Mouse (Mus musculus) hindbrain, embryonic 13.5 days (tissue): ENCODE results near the gene Med29. TPM values are rescaled to one million over a fixed set of nuclear protein-coding genes. Genes with fewer than 3 reads are reported as not detected.

Experiments
- ATAC-seq: fragments of 200-750 bp; cut with Nextera tagmentation; 2 replicates; pipeline ENCODE4 v1.8.0; 2017; ENCODE audit warnings: moderate TSS enrichment; ENCODE audit not compliant: low FRiP score
- H3K27ac ChIP-seq: fragments of 300-500 bp; sonication (generic); 2 replicates; pipeline ENCODE4 v1.5.1; 2015; ENCODE audit warnings: inconsistent platforms, mild to moderate bottlenecking, moderate library complexity
- H3K27me3 ChIP-seq: fragments of 300-500 bp; sonication (generic); 2 replicates; pipeline ENCODE4 v1.6.1; 2015; ENCODE audit warnings: mild to moderate bottlenecking, inconsistent platforms
- H3K36me3 ChIP-seq: fragments of 300-500 bp; sonication (generic); 2 replicates; pipeline ENCODE4 v1.6.1; 2015; ENCODE audit warnings: mild to moderate bottlenecking, inconsistent platforms
- H3K4me1 ChIP-seq: fragments of 300-500 bp; sonication (generic); replicated peaks from 2 replicates; pipeline ENCODE4 v1.6.1; 2015; ENCODE audit warnings: inconsistent platforms
- H3K4me2 ChIP-seq: fragments of 300-500 bp; sonication (generic); 2 replicates; pipeline ENCODE4 v1.6.1; 2015; ENCODE audit warnings: inconsistent platforms, mild to moderate bottlenecking, moderate library complexity
- H3K4me3 ChIP-seq: fragments of 300-500 bp; sonication (generic); 2 replicates; pipeline ENCODE4 v1.5.1; 2015; ENCODE audit warnings: mild to moderate bottlenecking, inconsistent platforms
- H3K9ac ChIP-seq: fragments of 300-500 bp; sonication (generic); 2 replicates; pipeline ENCODE4 v1.6.1; 2015; ENCODE audit warnings: mild to moderate bottlenecking, inconsistent platforms
- H3K9me3 ChIP-seq: fragments of 300-500 bp; sonication (generic); 2 replicates; pipeline ENCODE4 v1.6.1; 2016; ENCODE audit warnings: inconsistent platforms
- WGBS: fragments of 180-500 bp; shearing (Covaris S2); methylation state at CpG from one replicate; pipeline ENCODE4 v1.1.7; 2015; 5-methylcytosine and 5-hydroxymethylcytosine counted together
- polyA plus RNA-seq: library from polyadenylated mRNA; unstranded; fragments of >200 nt; fragmentation: Nextera tagmentation; extraction: Ambion mirVana; gene quantifications from 2 replicates; pipeline ENCODE4 v1.2.1, GENCODE M21; 2015

Med29 gene
- polyA plus RNA-seq: 43.7 and 44.8 TPM in 2 replicates

DNA sequence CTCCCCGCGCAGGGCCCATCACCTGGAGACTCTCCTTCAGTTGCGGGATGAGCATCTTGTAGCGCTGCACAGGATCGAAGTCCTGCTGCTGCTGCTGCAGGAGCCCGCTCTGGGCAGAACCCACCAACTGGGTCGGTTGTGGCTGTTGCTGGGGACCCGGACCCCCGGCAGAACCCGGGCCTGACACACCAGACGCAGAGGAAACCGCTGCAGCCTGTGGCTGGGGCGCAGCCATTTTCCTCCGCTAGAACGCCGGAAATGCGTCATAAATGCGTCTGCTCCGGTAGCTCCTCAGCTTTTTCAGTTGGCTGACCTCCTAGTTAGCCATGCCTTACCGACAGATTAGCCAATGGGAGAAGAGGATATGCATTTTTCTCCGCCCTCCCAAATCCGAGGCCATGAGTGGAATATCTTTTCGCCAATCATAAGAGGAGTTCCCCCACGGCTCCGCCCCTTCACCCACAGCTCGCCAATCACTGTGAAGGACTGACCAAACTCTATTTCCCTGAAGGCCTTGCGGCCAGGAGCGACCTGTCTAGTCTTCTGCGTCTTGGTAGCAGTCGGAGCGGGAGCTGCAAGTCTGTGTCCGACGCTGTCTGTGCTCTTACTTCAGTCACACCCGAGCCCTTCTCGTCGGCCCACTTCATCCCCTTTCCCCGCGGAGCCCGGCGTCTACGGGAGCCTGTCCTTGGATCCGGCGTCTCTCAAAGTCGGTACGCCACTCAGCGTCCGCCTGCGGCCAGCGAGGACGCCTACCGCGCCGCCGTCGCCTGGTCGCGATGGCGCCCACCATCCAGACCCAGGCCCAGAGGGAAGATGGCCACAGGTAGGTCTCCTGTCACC, at the start of gene Med29, which contains the start of gene Paf1:
Gene Med29 (minus strand): TSS at position 280 of the 843 bp plus-strand sequence.
Gene Paf1 (plus strand): TSS at position 523 of the 843 bp plus-strand sequence.
- Histone ChIP-seq H3K9me3 (no peaks in the 10 kb centered on the region), H3K36me3 (peaks cover 58% of the 10 kb centered on the region)

DNA sequence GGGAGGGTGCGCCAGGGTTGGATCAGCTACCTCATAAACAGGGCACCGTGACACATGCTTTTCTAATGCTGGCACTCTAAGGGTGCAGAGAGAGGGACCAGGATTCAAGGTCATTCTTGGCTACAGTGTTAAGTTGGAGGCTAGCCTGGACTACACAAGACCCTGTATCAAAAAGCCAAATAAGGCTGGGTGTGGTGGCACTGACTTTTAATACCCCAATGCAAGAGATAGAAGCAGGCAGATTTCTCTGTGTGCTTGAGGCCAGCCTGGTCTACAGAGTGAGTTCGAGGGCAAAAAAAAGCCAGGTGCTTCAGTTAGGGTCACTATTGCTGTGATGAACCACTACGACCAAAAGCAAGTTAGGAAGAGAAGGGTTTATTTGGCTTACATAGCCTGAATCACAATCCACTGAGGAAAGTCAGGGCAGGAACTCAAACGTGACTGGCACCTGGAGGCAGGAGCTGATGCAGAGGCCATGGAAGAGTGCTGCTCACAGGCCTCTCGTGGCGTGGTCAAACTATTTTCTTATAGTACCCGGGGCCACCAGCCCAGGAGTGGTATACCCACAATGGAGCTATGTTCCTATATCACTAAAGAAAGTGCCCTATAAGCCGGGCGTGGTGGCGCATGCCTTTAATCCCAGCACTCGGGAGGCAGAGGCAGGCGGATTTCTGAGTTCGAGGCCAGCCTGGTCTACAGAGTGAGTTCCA, 49.4 kb upstream of the Med29 start:
- Histone ChIP-seq H3K4me2 (no peak overlapping the region), H3K27ac (no peak overlapping the region), H3K4me1 (peaks cover 9% of the 10 kb centered on the region), H3K4me3 (no peak overlapping the region), H3K27me3 (peaks cover 11% of the 10 kb centered on the region), H3K9ac (no peak overlapping the region), H3K9me3 (no peaks in the 10 kb centered on the region), H3K36me3 (no peaks in the 10 kb centered on the region)
- WGBS: 92% methylated on average over 14 of the region's 14 CpGs
- no peak for ATAC-seq

More for the DNA sequence above, at the start of gene Med29, which contains the start of gene Paf1:
- H3K4me3 ChIP-seq: peak within 1 kb of the TSS; percentile 93
- peaks cover 28% of the 10 kb centered on the region for H3K4me1 ChIP-seq
- under 1% methylated on average over 58 of the region's 58 CpGs for WGBS
- peak; percentile 99 for ATAC-seq
- peak within 1 kb of the TSS; percentile 90 for H3K4me2 ChIP-seq
- peak within 1 kb of the TSS; percentile 90 for H3K9ac ChIP-seq
- peak within 1 kb of the TSS; percentile 86 for H3K27ac ChIP-seq
- H3K27me3 ChIP-seq: no peaks in the 10 kb centered on the region

DNA sequence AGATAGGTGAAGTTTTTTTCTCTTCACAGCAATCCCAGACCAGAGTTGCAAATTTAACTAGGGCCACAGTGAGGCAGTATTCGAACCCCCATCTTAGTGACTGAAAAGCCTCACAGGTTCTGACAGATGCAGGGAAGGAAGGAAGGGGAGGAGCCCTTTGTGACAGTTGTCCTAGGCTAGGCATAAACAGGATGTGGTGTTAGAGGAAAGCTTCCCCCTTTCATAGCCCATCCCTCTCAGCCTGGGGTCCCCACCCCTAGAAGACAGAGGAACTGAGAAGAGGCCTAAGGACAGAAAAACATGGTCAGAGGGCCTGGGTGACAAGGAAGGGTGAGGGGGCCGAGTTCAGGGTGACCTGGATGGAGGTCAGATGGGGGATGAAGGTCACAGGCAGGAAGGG, 48.2 kb upstream of the Med29 start:
- H3K9me3 ChIP-seq: no peaks in the 10 kb centered on the region
- H3K4me1 ChIP-seq: peaks cover 7% of the 10 kb centered on the region
- H3K36me3 ChIP-seq: no peaks in the 10 kb centered on the region
- WGBS: 62% methylated on average over 2 of the region's 2 CpGs
- no peak overlapping the region for H3K9ac ChIP-seq
- H3K27ac ChIP-seq: no peak overlapping the region
- H3K4me2 ChIP-seq: no peak overlapping the region
- H3K4me3 ChIP-seq: no peak overlapping the region
- H3K27me3 ChIP-seq: peaks cover 7% of the 10 kb centered on the region
- ATAC-seq: no peak

DNA sequence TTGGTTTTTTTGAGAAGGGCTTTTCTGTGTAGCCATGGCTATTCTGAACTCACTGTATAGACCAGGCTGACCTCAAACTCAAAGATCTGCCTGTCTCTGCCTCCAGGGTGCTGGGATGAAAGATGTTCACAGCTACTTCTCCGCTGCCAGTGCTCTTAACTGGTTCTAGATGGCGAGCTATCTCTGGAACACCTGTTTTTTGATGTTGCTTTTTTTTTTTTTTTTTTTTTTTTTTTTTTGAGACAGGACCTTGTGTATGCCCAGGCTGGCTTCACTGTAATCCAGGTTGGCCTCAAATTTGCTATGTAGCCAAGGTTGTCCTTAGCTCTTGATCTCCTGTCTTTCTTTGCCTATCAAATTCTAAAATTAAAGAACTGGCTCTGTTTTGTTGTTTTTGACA, 46.3 kb upstream of the Med29 start:
- H3K36me3 ChIP-seq: no peaks in the 10 kb centered on the region
- WGBS: 85% methylated on average over 2 of the region's 2 CpGs
- no peaks in the 10 kb centered on the region for H3K27me3 ChIP-seq
- H3K9ac ChIP-seq: no peak overlapping the region
- peaks cover 26% of the 10 kb centered on the region for H3K4me1 ChIP-seq
- no peaks in the 10 kb centered on the region for H3K9me3 ChIP-seq
- no peak overlapping the region for H3K4me3 ChIP-seq
- H3K27ac ChIP-seq: no peak overlapping the region
- no peak for ATAC-seq
- no peak overlapping the region for H3K4me2 ChIP-seq

DNA sequence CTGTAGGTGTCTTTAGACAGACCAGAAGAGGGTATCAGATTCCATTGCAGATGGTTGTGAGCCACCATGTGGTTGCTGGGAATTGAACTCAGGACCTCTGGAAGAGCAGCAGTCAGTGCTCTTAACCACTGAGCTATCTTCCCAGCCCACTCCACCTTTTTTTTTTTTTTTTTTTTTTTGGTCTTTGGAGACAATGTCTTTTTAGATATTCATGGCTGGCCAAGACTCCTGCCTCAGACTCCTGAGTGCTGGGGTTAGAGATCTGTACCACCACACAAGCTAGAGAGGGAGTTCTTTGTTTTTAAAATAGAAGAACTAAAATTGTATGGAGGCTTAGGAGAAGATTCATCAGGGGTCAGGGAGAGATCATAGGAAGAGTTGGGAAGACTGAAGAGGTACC, 45.5 kb upstream of the Med29 start:
- peaks cover 34% of the 10 kb centered on the region for H3K4me1 ChIP-seq
- no peak overlapping the region for H3K9ac ChIP-seq
- H3K27me3 ChIP-seq: no peaks in the 10 kb centered on the region
- H3K27ac ChIP-seq: no peak overlapping the region
- no peak for ATAC-seq
- peaks cover 4% of the 10 kb centered on the region; the same call in 1 of the 2 replicates for H3K36me3 ChIP-seq
- H3K4me3 ChIP-seq: no peak overlapping the region
- no peak overlapping the region for H3K4me2 ChIP-seq
- no peaks in the 10 kb centered on the region for H3K9me3 ChIP-seq

DNA sequence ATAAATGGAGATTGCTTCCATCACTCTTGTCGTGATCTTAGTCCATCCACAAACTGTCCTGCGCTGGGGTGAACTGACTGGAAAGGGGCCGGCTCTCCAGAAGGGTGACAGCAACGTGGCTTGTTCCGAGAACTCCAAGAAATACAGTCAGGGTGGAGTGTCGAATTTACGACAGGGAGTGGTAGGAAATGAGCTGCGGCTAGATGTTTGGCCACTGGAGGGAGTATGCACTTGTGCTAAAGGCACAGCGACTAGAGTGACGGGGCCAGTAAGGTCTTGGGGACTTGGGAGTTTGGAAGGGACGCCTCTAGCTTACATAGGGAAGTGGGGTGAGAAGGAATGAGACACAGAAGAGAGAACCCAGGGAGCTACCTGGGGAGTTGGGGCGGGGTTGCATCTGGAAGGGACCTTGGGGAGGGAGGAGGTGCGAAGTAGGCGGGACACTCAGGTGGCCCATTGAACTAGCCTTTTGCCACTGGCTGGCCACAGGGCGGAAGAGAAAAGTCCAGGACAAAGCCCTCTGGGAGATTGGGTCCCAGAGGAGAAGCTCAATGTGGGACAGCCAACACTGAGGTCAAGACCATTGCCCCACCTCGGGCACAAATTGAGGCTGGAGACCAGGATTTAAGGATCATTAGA, 44.5 kb upstream of the Med29 start, which contains the start of gene Gmfg:
Gene Gmfg (plus strand): TSS at position 516 of the 639 bp plus-strand sequence.
- peak within 1 kb of the TSS; percentile 94 for H3K4me3 ChIP-seq
- peak within 1 kb of the TSS; percentile 68 for H3K9ac ChIP-seq
- no peaks in the 10 kb centered on the region for H3K27me3 ChIP-seq
- H3K36me3 ChIP-seq: peaks cover 9% of the 10 kb centered on the region; the same call in 1 of the 2 replicates
- H3K4me2 ChIP-seq: peak within 1 kb of the TSS; percentile 61
- no peaks in the 10 kb centered on the region for H3K9me3 ChIP-seq
- 3% methylated on average over 16 of the region's 16 CpGs for WGBS
- H3K27ac ChIP-seq: peak within 1 kb of the TSS; percentile 83
- no peak; the same call in 1 of the 2 replicates for ATAC-seq
- peaks cover 43% of the 10 kb centered on the region for H3K4me1 ChIP-seq

DNA sequence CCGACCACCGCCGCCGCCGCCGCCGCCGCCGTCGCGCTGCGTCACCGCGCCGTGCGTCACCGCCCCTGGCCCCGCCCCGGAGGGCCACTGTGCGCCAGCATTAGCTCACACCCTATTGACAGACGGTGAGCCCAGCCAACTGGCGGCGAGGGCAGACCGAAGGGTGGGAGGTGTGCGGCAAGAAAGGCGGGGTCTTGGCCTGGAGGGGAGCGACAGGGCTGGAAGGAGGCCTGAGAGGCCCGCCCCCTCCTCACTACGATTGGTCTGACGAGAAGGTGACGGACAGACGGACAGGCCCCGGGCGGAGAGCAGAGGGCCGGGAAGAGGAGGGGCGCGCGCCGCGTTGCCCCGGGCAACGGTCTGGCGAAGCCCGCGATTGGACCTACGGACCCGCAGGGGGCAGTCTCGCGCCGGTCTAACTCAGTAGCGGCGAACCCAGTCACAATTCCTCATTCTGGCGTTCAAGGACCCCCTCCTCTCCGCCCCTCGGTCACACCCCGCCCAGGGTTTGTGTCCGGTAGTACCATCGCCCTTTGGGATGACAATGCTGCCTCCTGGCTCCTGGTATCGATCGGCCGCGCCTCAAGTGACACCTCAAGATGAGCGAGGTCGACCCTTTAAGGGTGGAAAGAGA, 43.9 kb upstream of the Med29 start:
- WGBS: under 1% methylated on average over 44 of the region's 64 CpGs

DNA sequence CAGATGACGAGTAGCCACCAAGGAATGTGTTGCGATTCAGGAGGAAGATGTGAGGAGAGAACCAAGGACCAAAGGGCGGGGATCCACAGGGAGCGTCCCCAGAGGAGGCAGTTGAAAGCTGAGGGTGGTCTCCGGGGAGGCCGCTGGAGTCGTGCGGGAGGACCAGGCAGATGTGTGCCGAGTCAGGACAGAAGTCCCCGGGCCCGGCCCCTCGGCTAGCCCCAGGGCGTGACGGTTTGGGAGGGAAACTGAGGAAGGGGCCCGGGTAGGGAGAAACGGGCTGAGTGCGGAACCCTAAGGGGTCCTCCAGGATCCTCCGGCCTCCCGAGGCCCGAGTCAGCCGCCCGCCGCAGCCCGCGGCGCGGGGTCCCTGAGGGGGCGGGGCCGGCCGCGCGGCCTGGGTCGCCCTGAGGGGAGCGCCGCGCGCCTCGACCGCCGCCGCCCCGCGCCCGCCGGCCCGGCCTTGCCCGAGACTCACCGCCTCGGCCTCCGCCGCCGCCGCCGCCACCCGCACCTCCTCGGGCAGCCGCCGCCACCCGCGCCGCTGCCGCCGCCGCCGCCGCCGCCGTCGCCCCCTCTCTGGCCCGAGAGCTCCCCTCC, 43.3 kb upstream of the Med29 start:
- Histone ChIP-seq H3K4me3 (peak overlapping the region; percentile 94), H3K9me3 (no peaks in the 10 kb centered on the region), H3K4me1 (peaks cover 50% of the 10 kb centered on the region), H3K36me3 (peaks cover 9% of the 10 kb centered on the region; the same call in 1 of the 2 replicates), H3K4me2 (peak overlapping the region; percentile 88), H3K27me3 (no peaks in the 10 kb centered on the region), H3K27ac (peak overlapping the region; percentile 73), H3K9ac (peak overlapping the region; percentile 99)
- under 1% methylated on average over 26 of the region's 70 CpGs for WGBS
- peak; percentile 37 for ATAC-seq

More for the DNA sequence above, 43.9 kb upstream of the Med29 start:
- H3K9me3 ChIP-seq: no peaks in the 10 kb centered on the region
- H3K27me3 ChIP-seq: no peaks in the 10 kb centered on the region
- peaks cover 49% of the 10 kb centered on the region for H3K4me1 ChIP-seq
- peak; percentile 99 for ATAC-seq
- peak overlapping the region; percentile 61 for H3K4me2 ChIP-seq
- H3K36me3 ChIP-seq: peaks cover 9% of the 10 kb centered on the region; the same call in 1 of the 2 replicates
- peak overlapping the region; percentile 99 for H3K9ac ChIP-seq
- H3K27ac ChIP-seq: peak overlapping the region; percentile 83
- H3K4me3 ChIP-seq: peak overlapping the region; percentile 94

DNA sequence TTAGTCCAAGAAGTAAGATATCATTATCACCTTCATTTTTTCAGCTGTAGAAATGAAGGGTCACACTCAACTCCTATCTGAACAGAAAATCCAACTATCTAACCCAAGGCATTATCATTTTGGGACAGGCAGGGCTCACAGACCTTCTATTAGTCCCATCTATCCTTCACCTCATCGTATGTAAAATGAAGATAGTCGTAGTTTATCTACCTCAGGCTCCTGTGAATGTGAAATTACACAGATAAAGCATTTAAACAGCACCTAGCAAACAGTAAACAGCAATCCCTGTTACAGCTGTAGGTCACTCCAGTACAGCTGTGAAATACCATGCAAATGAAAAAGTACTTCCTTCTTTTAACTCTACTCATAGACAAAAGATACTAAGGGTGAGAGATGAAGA, 39.7 kb upstream of the Med29 start:
- WGBS: 95% methylated on average over 2 of the region's 2 CpGs
- no peak for ATAC-seq

DNA sequence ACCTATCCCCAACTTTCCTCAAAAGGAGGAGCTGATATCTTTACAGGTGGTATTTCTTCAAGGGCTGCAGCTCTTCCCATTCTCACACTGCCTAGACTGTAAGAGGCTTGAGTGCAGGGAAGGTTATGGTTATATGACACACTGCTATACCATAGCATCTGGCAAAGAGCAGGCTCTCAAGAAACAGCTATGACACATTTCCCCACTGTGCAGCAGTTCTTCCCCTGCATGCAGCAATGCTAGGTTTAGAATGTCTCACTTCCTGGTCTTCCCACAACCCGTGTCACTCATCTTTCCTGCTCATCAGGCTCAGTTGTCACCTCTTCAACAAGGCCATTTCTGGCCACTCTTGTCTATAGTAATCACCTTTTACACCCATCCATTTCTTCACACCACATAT, 38.0 kb upstream of the Med29 start:
- Histone ChIP-seq H3K4me2 (no peak overlapping the region), H3K9ac (no peak overlapping the region), H3K4me1 (peaks cover 45% of the 10 kb centered on the region), H3K4me3 (no peak overlapping the region), H3K27me3 (no peaks in the 10 kb centered on the region), H3K9me3 (no peaks in the 10 kb centered on the region), H3K27ac (no peak overlapping the region), H3K36me3 (peaks cover 13% of the 10 kb centered on the region)
- 65% methylated on average over 1 of the region's 1 CpGs for WGBS
- no peak for ATAC-seq

More for the DNA sequence above, 39.7 kb upstream of the Med29 start:
- Histone ChIP-seq H3K4me3 (no peak overlapping the region), H3K4me1 (peaks cover 51% of the 10 kb centered on the region), H3K27me3 (no peaks in the 10 kb centered on the region), H3K4me2 (no peak overlapping the region), H3K9ac (no peak overlapping the region), H3K36me3 (peaks cover 13% of the 10 kb centered on the region), H3K27ac (no peak overlapping the region), H3K9me3 (no peaks in the 10 kb centered on the region)

DNA sequence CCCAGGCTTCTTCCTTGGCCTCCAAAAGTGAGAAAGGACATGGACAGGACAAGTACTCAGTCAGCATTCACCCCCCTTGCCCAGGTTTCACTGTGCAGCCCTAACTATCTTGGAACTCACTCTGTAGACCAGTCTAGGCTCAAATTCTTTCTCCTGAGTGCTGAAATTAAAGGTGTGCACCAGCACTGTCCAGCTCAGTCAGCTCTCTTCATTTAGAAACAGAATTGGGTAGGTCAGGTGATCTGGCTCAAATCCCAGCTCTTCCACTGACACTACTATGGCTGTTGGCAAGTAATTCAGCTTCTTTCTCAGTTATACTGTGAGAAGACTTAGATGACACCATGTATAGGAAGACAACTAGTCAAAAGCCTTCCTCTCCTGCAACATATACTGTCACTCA, 35.2 kb upstream of the Med29 start:
- H3K4me3 ChIP-seq: no peak overlapping the region
- H3K4me1 ChIP-seq: peaks cover 17% of the 10 kb centered on the region
- no peaks in the 10 kb centered on the region for H3K27me3 ChIP-seq
- no peaks in the 10 kb centered on the region for H3K9me3 ChIP-seq
- H3K4me2 ChIP-seq: no peak overlapping the region
- H3K27ac ChIP-seq: no peak overlapping the region
- no peak for ATAC-seq
- H3K9ac ChIP-seq: no peak overlapping the region
- H3K36me3 ChIP-seq: peaks cover 20% of the 10 kb centered on the region
